Mouse (Mus musculus) v-Abl transformed pro-B cells (cell line): Measurements from ENCODE around the gene Akap6.

Source experiments
- in situ Hi-C, 2 experiments: fragments of 400-800 bp; cut with MboI; formaldehyde crosslinking; loops; one replicate each; pipeline ENCODE4 v1.15.1; 2025; ENCODE audit not compliant: unreplicated experiment in 2 of 2

Akap6 gene

GRCm38 (mm10) chr12:52991745-52992144, 292.6 kb downstream of the Akap6 start:
- in situ Hi-C loops: no loop called here

GRCm38 (mm10) chr12:53012336-53012735, 313.2 kb downstream of the Akap6 start:
- in situ Hi-C loops: no loop called here

- in situ Hi-C loops: no loop called here
Measured at GRCm38 (mm10) chr12:53014539-53014938, 315.4 kb downstream of the Akap6 start.

- in situ Hi-C loops: no loop called here
Measured at GRCm38 (mm10) chr12:53024575-53025246, 325.5 kb downstream of the Akap6 start.

- in situ Hi-C loops: no loop called here
Measured at GRCm38 (mm10) chr12:53027308-53027707, 328.1 kb downstream of the Akap6 start.

- in situ Hi-C loops: no loop called here
Measured at GRCm38 (mm10) chr12:53028926-53029325, 329.7 kb downstream of the Akap6 start.

GRCm38 (mm10) chr12:53029910-53030309, 330.7 kb downstream of the Akap6 start:
- in situ Hi-C loops: no loop called here

GRCm38 (mm10) chr12:53032762-53033161, 333.6 kb downstream of the Akap6 start:
- in situ Hi-C loops: no loop called here

- in situ Hi-C loops: no loop called here
Measured at GRCm38 (mm10) chr12:53033404-53033913, 334.3 kb downstream of the Akap6 start.

GRCm38 (mm10) chr12:53040634-53041033, 341.5 kb downstream of the Akap6 start:
- in situ Hi-C loops: no loop called here

GRCm38 (mm10) chr12:53042739-53043138, 343.6 kb downstream of the Akap6 start:
- in situ Hi-C loops: no loop called here

GRCm38 (mm10) chr12:53057606-53058005, 358.4 kb downstream of the Akap6 start:
- in situ Hi-C loops: no loop called here

GRCm38 (mm10) chr12:53060903-53061302, 361.7 kb downstream of the Akap6 start:
- in situ Hi-C loops: no loop called here

GRCm38 (mm10) chr12:53061466-53062124, 362.4 kb downstream of the Akap6 start:
- in situ Hi-C loops: no loop called here

- in situ Hi-C loops: no loop called here
Measured at GRCm38 (mm10) chr12:53063003-53063402, 363.8 kb downstream of the Akap6 start.

GRCm38 (mm10) chr12:53064241-53064760, 365.1 kb downstream of the Akap6 start:
- in situ Hi-C loops: no loop called here

GRCm38 (mm10) chr12:53065031-53065785, 366.0 kb downstream of the Akap6 start:
- in situ Hi-C loops: no loop called here

GRCm38 (mm10) chr12:53066321-53066720, 367.1 kb downstream of the Akap6 start:
- in situ Hi-C loops: no loop called here

GRCm38 (mm10) chr12:53070907-53071306, 371.7 kb downstream of the Akap6 start:
- in situ Hi-C loops: no loop called here

GRCm38 (mm10) chr12:53076595-53077400, 377.6 kb downstream of the Akap6 start:
- in situ Hi-C loops: no loop called here
